Mouse (Mus musculus) kidney, adult 2 months (tissue): Measurements from ENCODE around the gene Cdip1.

Experiments
- CTCF ChIP-seq: fragments of 200-500 bp; conservative IDR thresholded peaks from 2 replicates; pipeline ENCODE4 v1.5.1; 2011; ENCODE audit warnings: low read depth, mild to moderate bottlenecking, control low read depth, low read length, moderate library complexity, mixed read lengths; ENCODE audit not compliant: insufficient read depth, insufficient read length
- POLR2A ChIP-seq: fragments of 200-500 bp; IDR thresholded peaks from one replicate; pipeline ENCODE4 v1.6.1; 2011; ENCODE audit warnings: low read depth, low read length, control low read depth

GRCm38 (mm10) chr16:4754045-4754444, 36.0 kb downstream of the Cdip1 start:
- TF ChIP-seq CTCF, result no peak
- no peak for TF ChIP-seq POLR2A
